Mouse (Mus musculus) c-Kit-positive CD71-negative TER-119-negative erythroid progenitor cells, embryonic 14.5 days (primary cell): Measurements from ENCODE around the gene B3gnt3.
"Not testable (repeated sequence)": the region's sequence is repeated elsewhere in the genome, so short reads cannot be mapped to it uniquely, and the experiment has no call there.

Experiments
- DNase-seq: peaks from one replicate; pipeline ENCODE4 v3.0.0-alpha.2; 2013; ENCODE audit warnings: low read depth

Gene B3gnt3

GRCm38 (mm10) chr8:71701414-71702086 is at the start of gene B3gnt3:
B3gnt3 (minus strand) TSS chr8:71701789.
- no peak for DNase-seq

- not testable (repeated sequence) for DNase-seq
Measured at GRCm38 (mm10) chr8:71749321-71750075, 47.9 kb upstream of the B3gnt3 start.

DNA sequence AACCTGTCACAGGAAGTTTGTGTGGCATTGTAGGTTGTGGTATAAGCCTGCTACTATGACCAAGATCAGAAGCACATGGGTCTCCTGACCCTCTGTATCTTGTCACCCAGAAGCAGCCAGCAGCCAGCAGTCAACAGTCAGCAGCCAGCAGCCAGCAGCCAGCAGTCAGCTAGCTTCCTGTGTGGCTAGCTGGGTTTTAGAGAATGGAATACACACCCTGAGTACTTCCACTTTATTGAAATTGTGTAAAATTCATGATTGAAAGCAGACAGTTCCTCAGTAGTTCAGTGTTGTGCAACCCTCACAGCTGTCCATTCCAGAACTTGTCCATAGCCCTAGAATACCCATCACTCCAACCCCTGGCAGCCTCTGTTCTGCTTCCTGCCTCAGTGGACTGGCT is 45.5 kb upstream of the B3gnt3 start:
- DNase-seq: not testable (repeated sequence)

GRCm38 (mm10) chr8:71745322-71745721 is 43.7 kb upstream of the B3gnt3 start:
- no peak for DNase-seq

GRCm38 (mm10) chr8:71742783-71743182 is 41.2 kb upstream of the B3gnt3 start:
- no peak for DNase-seq

DNA sequence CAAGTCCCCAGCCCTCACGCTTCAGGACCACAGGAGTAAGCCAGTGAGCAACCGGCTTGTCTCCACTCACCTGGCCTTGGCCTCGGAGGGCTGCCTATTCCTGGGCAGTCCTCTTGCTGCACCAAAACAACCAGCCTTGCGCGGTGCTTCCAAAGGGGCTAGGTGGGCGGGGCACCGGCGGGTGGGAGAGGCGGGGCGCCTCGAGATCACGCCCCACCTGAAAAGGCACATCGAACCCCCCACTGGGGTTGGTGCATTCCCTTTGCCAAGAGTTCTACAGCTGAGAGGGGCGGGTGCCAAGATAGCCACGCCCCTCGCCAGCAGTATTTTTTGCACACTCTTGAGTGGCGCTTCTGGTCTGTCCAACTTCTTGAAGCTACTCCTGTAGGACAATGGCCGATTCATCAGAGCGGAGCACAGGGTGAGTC is 40.1 kb upstream of the B3gnt3 start:
- no peak for DNase-seq

GRCm38 (mm10) chr8:71741226-71741625 is 39.6 kb upstream of the B3gnt3 start:
- no peak for DNase-seq

- DNase-seq: not testable (repeated sequence)
Measured at GRCm38 (mm10) chr8:71738316-71738715, 36.7 kb upstream of the B3gnt3 start.

- no peak for DNase-seq
Measured at GRCm38 (mm10) chr8:71731652-71732230, 30.2 kb upstream of the B3gnt3 start.

GRCm38 (mm10) chr8:71728826-71729620 is 27.4 kb upstream of the B3gnt3 start:
- DNase-seq: no peak

GRCm38 (mm10) chr8:71728240-71728785 is 26.7 kb upstream of the B3gnt3 start:
- DNase-seq: no peak

- peak; percentile 86 for DNase-seq
Measured at GRCm38 (mm10) chr8:71725122-71725924, 23.7 kb upstream of the B3gnt3 start, which contains the start of gene Fcho1. Fcho1 (minus strand) TSS chr8:71725716.

GRCm38 (mm10) chr8:71724389-71724788 is 22.8 kb upstream of the B3gnt3 start:
- no peak for DNase-seq

GRCm38 (mm10) chr8:71723047-71723551 is 21.5 kb upstream of the B3gnt3 start:
- peak; percentile 64 for DNase-seq

DNA sequence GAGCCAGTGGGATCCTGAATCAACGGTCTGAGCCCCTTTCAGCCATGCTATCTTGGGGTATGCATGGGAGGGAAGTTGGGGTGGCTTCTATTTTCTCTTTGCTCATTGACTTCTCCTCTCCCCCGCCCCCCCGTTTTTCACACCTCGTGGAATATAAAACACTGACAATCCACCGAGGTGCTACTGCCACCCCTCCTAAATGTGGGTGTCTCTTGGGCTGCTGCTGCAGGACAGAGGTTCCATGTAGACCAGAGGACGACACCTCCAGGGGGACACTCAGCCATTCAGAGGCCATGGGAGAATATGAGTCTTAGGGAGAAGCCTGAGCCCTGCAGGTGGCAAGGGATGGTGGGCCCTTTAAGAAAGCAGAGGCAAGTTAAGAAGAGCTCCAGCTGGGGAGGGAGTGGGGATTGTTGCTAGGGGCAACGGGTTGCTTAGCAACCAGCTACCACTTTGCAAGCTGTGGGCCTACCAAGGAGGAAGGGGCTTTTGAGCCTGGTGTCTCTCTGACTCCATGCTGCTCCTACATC is 18.4 kb upstream of the B3gnt3 start:
- DNase-seq: no peak

GRCm38 (mm10) chr8:71719218-71719617 is 17.6 kb upstream of the B3gnt3 start:
- DNase-seq: no peak

GRCm38 (mm10) chr8:71718252-71718651 is 16.7 kb upstream of the B3gnt3 start:
- no peak for DNase-seq

DNA sequence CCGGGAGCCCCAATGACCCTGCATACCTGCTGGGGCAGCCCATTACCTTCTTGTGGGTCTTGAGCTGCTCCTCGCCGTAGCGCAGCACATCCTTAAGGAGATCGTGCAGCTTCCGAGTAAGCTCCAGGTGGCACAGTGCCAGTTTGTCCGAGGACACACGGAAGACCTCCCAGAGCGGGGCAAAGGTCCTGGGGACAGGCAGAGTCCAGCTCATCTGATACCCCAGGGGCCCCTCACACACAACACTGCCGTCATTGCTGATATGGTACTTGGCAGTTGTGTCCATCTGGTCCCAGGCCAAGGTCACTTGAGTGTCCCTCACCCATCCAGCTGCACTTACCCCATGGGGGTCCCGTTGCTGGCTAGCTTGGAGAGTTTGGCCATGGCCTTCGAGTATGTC is 15.5 kb upstream of the B3gnt3 start:
- no peak for DNase-seq

GRCm38 (mm10) chr8:71716561-71717053 is 15.0 kb upstream of the B3gnt3 start:
- DNase-seq: no peak

- DNase-seq: no peak
Measured at GRCm38 (mm10) chr8:71715531-71715930, 13.9 kb upstream of the B3gnt3 start.
